Mouse (Mus musculus) MEL (cell line): ENCODE data around the gene Gpr34.

Source experiments
- CHD1 ChIP-seq: IDR thresholded peaks from 2 replicates; pipeline ENCODE4 v1.6.1; 2012; ENCODE audit warnings: low read depth, mild to moderate bottlenecking, inconsistent platforms, low read length, improper control_type of control experiment
- HCFC1 ChIP-seq: IDR thresholded peaks from 2 replicates; pipeline ENCODE4 v1.6.1; 2012; ENCODE audit warnings: low read depth, mild to moderate bottlenecking, inconsistent platforms, low read length, improper control_type of control experiment, moderate library complexity
- POLR2A ChIP-seq, 2 experiments: IDR thresholded peaks; 2 replicates each; pipeline ENCODE4 v1.6.1; 2011 to 2012; ENCODE audit warnings: low read length in 2 of 2, mild to moderate bottlenecking in 2 of 2, control low read depth in 1 of 2, improper control_type of control experiment in 1 of 2, low read depth in 1 of 2, moderate library complexity in 1 of 2; ENCODE audit not compliant: control insufficient read depth in 1 of 2, insufficient read depth in 1 of 2, poor library complexity in 1 of 2
- TAL1 ChIP-seq: IDR thresholded peaks from 2 replicates; pipeline ENCODE4 v1.6.1; 2012; ENCODE audit warnings: mild to moderate bottlenecking, inconsistent platforms, low read length, moderate library complexity, mixed read lengths

DNA sequence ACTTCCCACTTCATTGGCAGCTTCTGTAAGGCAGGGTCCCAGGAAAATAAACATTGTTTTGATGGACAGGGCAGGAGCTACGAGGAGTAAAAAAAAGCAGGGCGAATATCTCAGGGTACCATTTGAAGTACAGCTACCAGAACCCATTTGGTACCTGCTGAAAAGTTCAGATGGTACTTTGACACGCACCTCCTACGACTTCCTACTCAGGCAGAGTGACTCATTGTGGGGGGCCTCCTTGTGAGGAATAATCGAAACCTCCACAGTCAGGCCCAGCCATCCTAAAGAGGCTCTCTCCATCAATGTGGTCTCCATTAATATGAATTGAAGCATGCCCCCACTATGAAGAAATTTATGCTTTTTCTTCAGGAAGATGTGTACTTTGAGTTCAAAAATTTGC is 9.2 kb upstream of the Gpr34 start:
- TF ChIP-seq CHD1 (no peak), HCFC1 (no peak), POLR2A (IDR thresholded peaks at IDR 0.05; ENCODE audit: control insufficient read depth in 1 of 2, insufficient read depth in 1 of 2, low read depth in 1 of 2, low read length in 2 of 2, poor library complexity in 1 of 2) (no peak), TAL1 (no peak)
